Mouse (Mus musculus): ENCODE measurements around the gene Gemin8.

The Gemin8 gene

GRCm38 (mm10) chrX:166230515-166231267 lies 60.4 kb downstream of the Gemin8 start:
- DNase-seq (ENCODE audit: low read depth, low spot score) = no peak

GRCm38 (mm10) chrX:166236131-166236530 lies 65.9 kb downstream of the Gemin8 start:
- DNase-seq (ENCODE audit: low read depth, low spot score) = no peak

GRCm38 (mm10) chrX:166238831-166239460 lies 68.7 kb downstream of the Gemin8 start, which contains the start of gene Gpm6b:
Gpm6b (plus strand) TSS chrX:166238911.
- DNase-seq (ENCODE audit: low read depth, low spot score) = no peak

GRCm38 (mm10) chrX:166239520-166239919 lies 69.3 kb downstream of the Gemin8 start:
- no peak for DNase-seq (ENCODE audit: low read depth, low spot score)
